Mouse (Mus musculus): Measurements from ENCODE around the gene AB124611.

The AB124611 gene

DNA sequence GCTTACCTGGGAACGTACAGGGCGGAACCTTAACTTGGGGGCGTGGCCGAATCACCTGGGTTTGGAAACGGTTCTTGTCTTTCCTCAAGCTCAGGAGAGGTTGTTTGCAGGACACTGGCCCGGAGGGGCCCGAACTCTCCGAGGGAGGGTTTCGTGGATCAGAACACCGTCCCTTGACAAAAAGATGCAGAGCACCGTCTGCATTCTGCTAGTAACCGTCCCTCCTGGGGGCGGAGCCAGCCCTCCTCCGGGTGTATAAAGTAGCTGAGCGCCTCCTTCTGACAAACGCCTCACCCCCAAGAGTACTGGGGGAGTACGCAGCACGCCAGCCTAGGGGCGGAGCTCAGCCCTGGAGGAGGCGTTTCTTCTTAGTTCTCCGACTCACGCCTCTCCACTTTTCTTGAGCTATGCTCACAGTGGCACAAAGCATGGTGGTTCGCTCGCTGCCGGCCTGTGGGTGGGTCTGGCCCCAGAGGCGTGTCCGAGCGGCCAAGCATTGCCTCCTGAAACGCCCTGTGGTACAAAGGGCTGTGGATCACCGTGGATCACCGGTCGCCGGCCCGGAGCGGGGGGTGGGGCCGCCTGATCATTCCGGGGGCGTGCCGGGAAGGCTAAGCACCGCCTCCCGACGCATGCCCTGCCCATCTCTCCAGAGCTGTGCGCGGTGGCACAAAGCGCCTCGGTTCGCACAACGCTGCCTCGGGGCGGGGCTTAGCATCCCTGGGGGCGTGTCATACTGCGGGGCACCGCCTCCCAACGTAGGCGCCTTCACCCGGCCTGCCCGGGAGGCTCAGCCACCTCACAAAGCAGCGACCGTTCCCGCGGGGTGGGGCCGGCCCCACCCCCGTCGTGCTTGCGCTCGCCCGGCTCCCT, 20.2 kb downstream of the AB124611 start:
- no peak for TF ChIP-seq GATA4 (IDR thresholded peaks at IDR 0.05; ENCODE audit: insufficient replicate concordance, low read length)

DNA sequence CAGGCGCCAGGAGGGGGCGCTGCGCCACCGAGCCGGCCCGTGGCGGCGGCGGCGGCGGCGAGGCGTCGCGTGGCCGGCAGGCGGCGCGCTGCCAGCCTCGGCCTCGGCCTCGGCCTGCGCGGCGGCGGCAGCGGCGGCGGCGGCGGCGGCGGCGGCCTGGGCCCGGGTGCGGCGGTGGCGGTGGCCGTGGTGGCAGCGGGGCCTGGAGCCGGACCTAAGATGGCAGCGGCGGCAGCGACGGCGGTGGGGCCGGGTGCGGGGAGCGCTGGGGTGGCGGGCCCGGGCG, 20.8 kb downstream of the AB124611 start, which contains the start of gene Carm1:
Carm1 (plus strand) TSS at position 106 of the 286 bp plus-strand sequence.
- no peak for TF ChIP-seq GATA4 (IDR thresholded peaks at IDR 0.05; ENCODE audit: insufficient replicate concordance, low read length)

DNA sequence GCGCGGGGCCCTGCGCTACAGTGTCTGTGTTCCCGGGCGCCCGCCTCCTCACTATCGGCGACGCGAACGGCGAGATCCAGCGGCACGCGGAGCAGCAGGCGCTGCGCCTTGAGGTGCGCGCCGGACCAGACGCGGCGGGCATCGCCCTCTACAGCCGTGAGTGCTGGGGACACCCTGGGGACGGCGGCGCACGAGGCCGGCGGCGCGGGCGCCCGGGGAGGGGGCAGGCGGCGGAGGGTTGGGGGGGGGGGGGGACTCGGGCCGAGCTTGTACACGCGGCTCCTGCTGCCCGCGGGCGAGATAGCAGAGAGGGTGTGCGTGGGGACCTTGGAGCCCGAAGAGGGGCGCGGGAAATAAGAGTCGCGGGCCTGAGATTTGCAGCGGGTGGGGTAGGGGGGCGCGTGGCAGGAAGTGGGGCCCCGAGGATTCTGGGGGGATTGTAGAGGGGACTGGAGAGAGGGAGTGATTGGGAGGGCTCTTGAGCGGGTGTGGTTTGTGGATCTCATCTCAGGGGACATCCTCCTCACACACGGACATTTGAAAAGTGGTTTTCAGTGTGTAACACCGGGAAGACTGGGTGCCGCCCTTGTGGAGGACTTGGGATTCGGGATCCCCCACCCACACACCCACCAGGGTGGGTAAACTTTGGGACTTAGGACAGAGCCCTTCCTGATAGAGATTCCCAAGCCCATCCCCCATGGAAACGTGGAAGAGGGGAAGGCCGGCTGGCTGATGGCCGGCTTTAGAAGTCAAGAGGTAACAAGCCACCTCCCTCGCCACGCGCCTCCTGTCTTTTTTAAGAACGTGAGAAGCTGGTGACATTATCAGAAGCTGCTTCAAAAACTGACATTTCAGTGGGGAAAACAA, 21.3 kb downstream of the AB124611 start:
- TF ChIP-seq GATA4 (IDR thresholded peaks at IDR 0.05; ENCODE audit: insufficient replicate concordance, low read length): peak; percentile 8; the same call in 1 of the 2 replicates

DNA sequence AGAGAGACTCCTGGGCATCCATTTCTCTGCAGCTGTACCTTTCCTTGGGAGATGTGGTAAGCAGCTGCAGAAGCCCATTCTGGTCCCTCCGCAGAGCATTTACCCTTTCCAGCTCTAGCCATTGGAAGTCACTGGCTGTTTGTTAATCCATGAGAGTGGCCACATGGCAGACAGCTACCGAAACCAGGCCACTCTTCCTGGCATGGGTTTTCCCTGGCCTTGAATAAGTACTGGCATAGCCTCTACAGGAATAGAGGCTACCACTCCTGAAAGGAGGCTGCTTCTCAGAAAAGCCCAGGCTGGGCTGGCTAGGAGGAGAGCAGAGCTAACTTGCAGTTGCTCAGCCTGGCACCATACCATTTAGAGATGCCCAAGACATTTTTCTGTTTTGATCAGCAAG, 25.1 kb downstream of the AB124611 start:
- no peak for TF ChIP-seq GATA4 (IDR thresholded peaks at IDR 0.05; ENCODE audit: insufficient replicate concordance, low read length)

DNA sequence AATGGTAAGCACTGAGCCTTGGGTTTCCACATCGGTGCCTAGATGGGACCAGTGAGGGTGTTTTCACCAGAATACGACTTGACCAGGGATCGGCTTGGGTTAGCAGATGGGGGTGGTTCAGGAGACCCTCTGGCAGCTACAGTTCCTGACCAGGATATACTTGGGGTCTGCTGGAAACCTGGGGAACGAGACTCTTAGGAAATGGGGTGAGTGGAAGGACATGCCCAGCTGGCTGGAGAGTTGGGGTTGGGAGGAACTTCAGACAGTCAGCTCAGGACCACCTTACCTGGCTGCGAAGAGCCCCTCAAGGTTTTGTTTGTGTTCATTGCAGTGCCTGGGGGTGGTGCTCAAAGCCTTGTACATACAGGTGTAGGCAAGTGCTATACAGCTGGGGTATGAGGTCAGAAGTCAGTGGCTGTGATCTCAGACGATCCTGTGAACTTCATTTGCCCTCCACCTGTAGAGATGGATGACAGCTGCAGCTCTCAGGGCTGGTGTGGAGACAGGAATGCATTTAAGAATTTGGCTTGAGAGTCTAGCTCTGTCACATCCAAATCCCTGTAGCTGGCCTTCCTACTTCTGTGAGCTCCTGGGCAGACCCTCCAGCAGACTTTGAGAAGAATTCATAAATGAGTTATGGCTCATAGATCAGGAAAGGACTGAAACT, 27.8 kb downstream of the AB124611 start:
- TF ChIP-seq GATA4 (IDR thresholded peaks at IDR 0.05; ENCODE audit: insufficient replicate concordance, low read length): no peak

DNA sequence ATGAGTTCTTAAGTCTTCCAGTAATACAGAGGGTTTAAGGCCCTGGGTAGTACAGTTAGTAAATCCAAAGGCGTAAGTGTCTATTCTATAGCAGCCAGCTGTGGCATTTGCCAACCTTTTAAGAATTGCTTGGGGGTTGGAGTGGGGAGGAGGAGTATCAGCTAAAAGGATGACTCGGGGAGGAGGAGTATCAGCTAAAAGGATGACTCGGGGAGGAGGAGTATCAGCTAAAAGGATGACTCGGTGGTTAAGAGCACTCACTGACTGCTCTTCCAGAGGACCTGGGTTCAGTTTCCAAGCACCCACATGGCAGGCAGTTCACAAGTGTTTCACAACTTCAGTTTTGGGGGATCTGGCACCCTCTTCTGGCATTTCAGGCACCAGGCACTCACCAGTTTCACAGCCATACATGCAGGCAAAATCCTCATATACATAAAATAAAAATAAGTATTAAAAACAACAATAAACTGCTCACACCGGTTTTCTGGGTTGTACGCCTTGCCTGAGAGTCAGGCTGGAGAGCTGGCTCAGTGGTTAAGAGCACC, 29.3 kb downstream of the AB124611 start:
- no peak for TF ChIP-seq GATA4 (IDR thresholded peaks at IDR 0.05; ENCODE audit: insufficient replicate concordance, low read length)

DNA sequence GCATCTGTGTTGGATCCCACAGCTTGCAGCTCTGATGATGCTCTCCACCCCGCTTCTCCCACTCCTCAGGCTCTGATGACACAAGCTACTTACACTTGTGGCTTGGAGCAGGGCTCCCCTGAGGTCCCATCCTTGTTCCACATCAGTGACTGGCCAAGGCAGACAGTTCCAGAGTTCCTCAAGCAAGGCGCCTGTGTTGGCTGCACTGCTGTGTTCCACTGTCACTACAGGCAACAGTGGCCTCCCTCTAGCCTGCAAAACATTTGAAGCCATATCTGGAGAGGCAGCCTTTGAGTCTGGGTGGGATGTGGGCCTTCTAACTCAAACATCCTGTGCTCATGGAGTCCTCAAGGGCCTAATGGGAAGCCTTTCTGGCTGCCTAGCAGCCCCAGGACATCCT, 31.0 kb downstream of the AB124611 start:
- TF ChIP-seq GATA4 (IDR thresholded peaks at IDR 0.05; ENCODE audit: insufficient replicate concordance, low read length): no peak

DNA sequence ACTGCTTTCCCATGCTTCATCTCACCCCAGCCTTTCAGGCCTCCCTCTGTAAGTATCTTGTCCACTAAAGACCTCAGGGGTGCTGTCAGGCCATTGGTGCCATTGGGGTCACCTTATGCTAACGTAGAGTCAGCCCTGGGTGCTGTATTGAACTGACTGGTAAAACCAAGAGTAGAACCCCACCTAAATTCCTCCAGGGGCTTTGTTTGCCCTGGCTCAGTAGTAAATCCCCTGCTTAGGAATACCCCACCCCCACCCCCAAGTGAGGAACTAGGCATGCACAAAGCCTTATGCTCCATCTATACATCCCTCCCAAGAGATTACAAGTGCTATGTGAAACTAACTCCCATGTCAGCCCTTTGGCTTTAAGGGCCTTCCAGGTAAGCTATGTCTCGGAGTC, 31.6 kb downstream of the AB124611 start:
- no peak for TF ChIP-seq GATA4 (IDR thresholded peaks at IDR 0.05; ENCODE audit: insufficient replicate concordance, low read length)

DNA sequence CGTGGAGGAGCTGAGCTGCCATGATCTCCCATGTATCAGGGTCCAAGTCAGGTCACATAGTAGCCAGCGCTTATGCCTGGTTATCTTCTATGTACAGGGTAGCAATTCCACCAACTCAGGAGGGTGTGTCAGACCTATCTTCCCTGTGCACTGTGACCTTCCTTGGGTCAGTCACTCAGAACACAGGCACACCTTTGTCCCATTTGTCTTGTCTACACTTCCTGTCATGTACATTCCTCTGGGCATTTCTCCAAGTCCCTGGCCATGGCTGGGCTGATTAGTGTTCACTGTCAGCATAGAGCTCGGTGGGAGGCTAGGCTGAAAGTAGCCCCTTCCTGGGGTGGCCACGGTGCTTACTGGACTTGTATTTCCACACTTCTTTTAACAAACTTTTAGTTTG, 32.4 kb downstream of the AB124611 start:
- TF ChIP-seq GATA4 (IDR thresholded peaks at IDR 0.05; ENCODE audit: insufficient replicate concordance, low read length): no peak

DNA sequence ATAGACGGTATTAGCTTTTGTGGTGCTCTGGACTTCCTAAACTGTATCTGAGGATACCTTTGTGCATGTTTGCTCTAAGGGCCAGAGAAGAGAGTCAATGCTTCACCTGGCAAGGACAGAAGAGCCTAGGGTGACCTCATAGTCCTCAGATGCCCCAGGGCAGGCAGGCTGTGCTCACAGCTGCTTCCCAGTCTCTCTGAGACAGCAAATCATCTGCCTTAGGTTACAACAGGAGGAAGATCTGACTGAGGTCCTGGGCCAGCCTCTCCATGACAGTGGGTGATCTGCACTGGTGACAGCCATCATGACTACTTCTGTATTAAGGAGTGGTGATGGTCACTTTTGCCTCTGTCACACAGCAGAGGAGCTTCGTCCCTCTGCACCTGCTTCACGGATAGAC, 33.2 kb downstream of the AB124611 start:
- no peak for TF ChIP-seq GATA4 (IDR thresholded peaks at IDR 0.05; ENCODE audit: insufficient replicate concordance, low read length)

DNA sequence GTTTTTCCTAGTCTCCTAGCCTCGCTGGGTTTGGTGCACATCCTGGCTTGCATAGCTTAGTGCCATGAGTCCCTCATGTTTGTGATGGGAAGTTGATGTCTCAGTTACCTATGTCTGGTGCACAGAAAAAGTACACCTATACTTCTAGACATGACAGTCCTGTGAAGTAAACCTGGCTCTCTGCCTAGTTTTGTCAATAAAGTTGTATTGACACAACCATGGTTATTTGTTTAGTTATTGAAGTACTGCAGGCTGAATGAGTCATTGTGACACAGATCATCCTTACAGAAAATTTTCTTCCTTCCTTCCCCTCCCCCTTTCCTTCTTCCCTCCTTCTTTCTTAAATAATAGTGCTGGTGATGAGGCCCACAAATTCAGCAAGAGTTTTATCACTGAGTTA, 38.4 kb downstream of the AB124611 start:
- no peak for TF ChIP-seq GATA4 (IDR thresholded peaks at IDR 0.05; ENCODE audit: insufficient replicate concordance, low read length)

DNA sequence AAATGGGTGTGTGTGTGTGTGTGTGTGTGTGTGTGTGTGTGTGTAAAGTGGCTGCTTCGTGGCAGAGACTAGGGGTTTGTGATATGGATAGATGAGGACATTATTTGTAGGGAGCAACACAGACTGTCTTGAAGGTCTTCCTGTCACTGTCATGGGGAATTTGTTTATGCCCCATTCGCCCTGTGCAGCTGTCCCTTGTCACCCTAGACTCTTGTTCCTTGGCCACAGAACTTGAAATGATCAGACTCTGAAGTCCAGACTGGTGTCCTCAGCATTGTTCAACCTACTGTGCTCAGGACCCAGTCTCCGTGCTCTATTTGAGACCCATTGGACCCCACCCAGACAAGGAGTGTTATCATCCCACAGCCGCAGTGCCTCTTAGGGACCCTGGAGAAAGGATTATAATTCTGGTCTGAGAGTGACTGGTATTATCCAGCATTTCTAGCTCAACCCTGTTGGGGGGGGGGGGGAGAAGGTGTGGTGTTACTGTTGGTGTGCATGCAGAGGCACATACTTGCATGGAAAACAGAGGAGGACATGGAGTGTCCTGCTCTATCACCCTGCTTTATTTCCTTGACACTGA, 39.1 kb downstream of the AB124611 start:
- TF ChIP-seq GATA4 (IDR thresholded peaks at IDR 0.05; ENCODE audit: insufficient replicate concordance, low read length): no peak

DNA sequence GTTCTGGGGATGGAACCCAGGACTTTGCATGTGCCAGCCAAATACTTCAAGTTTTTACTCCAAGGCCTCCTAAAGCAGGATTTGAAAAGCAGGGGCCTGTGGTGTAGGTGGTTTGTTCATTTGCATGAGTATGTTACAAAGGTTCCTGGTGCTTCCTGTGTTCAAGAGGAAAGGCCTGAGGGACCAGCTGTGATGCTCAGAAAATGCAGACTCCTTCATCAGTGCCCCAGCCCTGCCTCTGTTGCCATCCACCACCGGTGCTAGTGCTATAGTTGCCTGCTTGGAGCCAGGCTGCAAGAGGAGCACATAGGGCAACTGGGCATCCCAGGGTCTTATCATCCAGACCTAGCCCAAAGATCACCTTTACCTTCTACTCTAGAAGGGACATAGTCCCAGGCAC, 40.6 kb downstream of the AB124611 start:
- no peak for TF ChIP-seq GATA4 (IDR thresholded peaks at IDR 0.05; ENCODE audit: insufficient replicate concordance, low read length)

DNA sequence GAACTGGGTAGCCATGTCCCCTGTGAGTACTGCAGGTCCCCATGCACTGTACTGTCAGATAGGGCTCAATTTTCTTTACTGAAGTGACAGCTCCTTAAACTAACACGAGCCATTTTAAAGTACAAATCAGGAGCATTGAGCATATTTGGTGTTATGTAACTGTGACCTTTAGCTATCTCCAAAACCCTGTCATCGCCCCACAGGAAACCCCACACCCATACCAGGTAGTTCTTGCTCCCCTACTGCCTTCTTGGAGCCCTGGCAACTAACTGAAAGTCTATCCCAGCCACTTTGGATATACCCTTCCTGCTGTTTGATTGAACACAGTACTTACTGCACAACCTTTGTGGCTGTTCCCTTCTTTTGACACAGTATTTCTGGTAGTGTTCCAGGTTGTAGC, 41.1 kb downstream of the AB124611 start:
- TF ChIP-seq GATA4 (IDR thresholded peaks at IDR 0.05; ENCODE audit: insufficient replicate concordance, low read length): no peak

DNA sequence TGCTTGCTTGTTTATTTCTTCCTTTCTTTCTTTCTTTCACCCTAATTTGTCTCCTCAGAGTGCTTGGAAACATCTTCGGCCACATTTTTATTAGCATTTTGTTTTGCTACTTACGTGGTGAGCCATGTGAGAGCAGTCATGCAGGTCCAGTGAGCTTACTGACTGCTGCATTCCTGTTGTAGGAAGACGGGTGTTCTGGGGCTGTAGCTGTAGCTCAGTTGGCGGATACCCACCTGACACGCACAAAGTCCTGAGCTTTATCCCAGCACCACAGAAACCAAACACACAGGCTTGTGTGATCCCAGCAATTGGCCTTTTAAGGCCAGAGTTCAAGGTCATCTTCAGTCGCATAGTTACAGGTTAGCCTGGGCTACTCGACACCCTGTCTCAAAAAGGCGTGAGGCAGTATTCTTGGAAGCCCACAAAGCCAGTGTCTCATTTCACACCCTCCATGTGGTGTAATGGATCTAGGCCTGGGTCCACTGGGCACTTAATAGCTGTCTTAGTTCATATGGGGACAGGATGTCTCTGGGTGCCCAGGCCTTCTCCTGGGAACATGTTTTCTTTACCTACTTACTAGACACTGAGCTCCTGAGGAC, 42.8 kb downstream of the AB124611 start:
- TF ChIP-seq GATA4 (IDR thresholded peaks at IDR 0.05; ENCODE audit: insufficient replicate concordance, low read length): no peak

Data from liver, adult (tissue).